Mouse (Mus musculus) heart, adult 2 months (tissue): ENCODE results near the gene Bcl2l14. TPM values are rescaled to one million over a fixed set of nuclear protein-coding genes. Genes with fewer than 3 reads are reported as not detected.

Source experiments
- DNase-seq, 2 experiments: peaks; one replicate each; pipeline ENCODE4 v3.0.0; 2021
- H3K27ac ChIP-seq: fragments of 200-600 bp; 2 replicates; pipeline ENCODE4 v1.8.1; 2022
- H3K27me3 ChIP-seq: fragments of 200-500 bp; 2 replicates; pipeline ENCODE4 v1.6.1; 2012; ENCODE audit warnings: mild to moderate bottlenecking, low read length, inconsistent platforms, mixed read lengths; ENCODE audit not compliant: control insufficient read depth, insufficient read depth
- H3K36me3 ChIP-seq: fragments of 200-500 bp; 2 replicates; pipeline ENCODE4 v1.6.1; 2012; ENCODE audit warnings: low read length, inconsistent platforms; ENCODE audit not compliant: control insufficient read depth, insufficient read depth
- H3K4me1 ChIP-seq: fragments of 200-500 bp; 2 replicates; pipeline ENCODE4 v1.6.1; 2011; ENCODE audit warnings: low read length; ENCODE audit not compliant: control insufficient read depth, insufficient read depth
- H3K4me3 ChIP-seq: fragments of 200-600 bp; 2 replicates; pipeline ENCODE4 v1.8.1; 2022
- H3K79me2 ChIP-seq: fragments of 200-500 bp; replicated peaks from 2 replicates; pipeline ENCODE4 v1.6.1; 2012; ENCODE audit warnings: mild to moderate bottlenecking, inconsistent platforms, low read length, moderate library complexity, mixed read lengths; ENCODE audit not compliant: control insufficient read depth, insufficient read depth
- H3K9ac ChIP-seq: fragments of 200-500 bp; 2 replicates; pipeline ENCODE4 v1.6.1; 2012; ENCODE audit warnings: low read depth, mild to moderate bottlenecking, control low read depth, inconsistent platforms, low read length, mixed read lengths
- CTCF ChIP-seq: fragments of 200-600 bp; IDR thresholded peaks from 2 replicates; pipeline ENCODE4 v1.8.1; 2022; ENCODE audit warnings: antibody characterized with exemption, mild to moderate bottlenecking, moderate library complexity
- EP300 ChIP-seq: fragments of 200-500 bp; IDR thresholded peaks from 2 replicates; pipeline ENCODE4 v1.6.1; 2011; ENCODE audit warnings: low read depth, low read length, control low read depth; ENCODE audit not compliant: insufficient read depth
- POLR2A ChIP-seq: fragments of 200-500 bp; IDR thresholded peaks from 2 replicates; pipeline ENCODE4 v1.6.1; 2011; ENCODE audit warnings: mild to moderate bottlenecking, low read depth, low read length, control low read depth; ENCODE audit not compliant: insufficient read depth
- WGBS: fragments of 180-500 bp; shearing (Covaris S2); methylation state at CpG from one replicate; pipeline ENCODE4 v1.1.7; 2018; 5-methylcytosine and 5-hydroxymethylcytosine counted together
- intact Hi-C: fragments of 180-260 bp; cut with DNase I; formaldehyde crosslinking; loops from one replicate; pipeline ENCODE4 v1.15.1; 2025
- polyA plus RNA-seq: library from polyadenylated mRNA; depleted of rRNA; stranded (reverse); fragments of >200 nt; gene quantifications from 2 replicates; pipeline ENCODE4 v1.2.3, GENCODE M21; 2012
- total RNA-seq, 2 experiments: library from RNA; stranded (reverse); gene quantifications; 2 replicates each; pipeline ENCODE4 v1.2.3; 2021

The Bcl2l14 gene
- total and polyA plus RNA-seq, 3 experiments = 0.10 TPM; not detected in 2

DNA sequence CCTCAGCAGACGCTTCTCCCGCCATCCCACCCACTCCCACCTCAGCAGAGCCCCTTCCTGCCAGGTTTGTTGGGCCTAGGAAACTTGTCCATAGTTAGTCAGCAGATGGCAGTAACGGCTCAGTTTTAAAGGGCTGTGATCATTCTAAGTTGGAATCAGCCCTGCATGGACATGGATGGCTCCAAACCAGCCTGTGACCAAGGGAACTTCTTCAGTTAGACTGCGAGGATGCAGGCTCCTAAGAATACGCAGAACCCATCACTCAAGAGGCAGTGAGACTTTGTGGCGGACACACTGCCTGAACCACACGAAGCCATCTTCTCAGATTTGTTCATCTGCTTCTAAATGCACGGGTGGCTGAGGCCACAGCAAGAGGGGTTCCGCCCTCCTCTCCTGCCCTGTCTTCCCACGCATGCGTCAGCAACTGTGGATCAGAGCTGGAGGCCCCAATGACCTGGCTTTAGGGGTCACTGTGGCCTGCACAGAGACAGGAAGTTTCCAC is 29.1 kb downstream of the Bcl2l14 start:
- Histone ChIP-seq H3K36me3 (no peaks in the 10 kb centered on the region), H3K27me3 (no peaks in the 10 kb centered on the region), H3K4me1 (peaks cover 3% of the 10 kb centered on the region; the same call in 1 of the 2 replicates), H3K9ac (0 out of 2 replicates have a peak overlapping the region, but pooled peaks have one; percentile 4), H3K79me2 (no peaks in the 10 kb centered on the region), H3K4me3 (0 out of 2 replicates have a peak overlapping the region, but pooled peaks have one; percentile 24), H3K27ac (peak overlapping the region; percentile 78)
- 16% methylated on average over 11 of the region's 11 CpGs for WGBS
- intact Hi-C loops = loop anchor here (1.0 to 2.0 kb wide), 2 partner anchors 182 to 190 kb away; no protein-coding TSS in a partner anchor
- DNase-seq = peak; percentile 70 to 76
- TF ChIP-seq POLR2A = no peak
- peak; percentile 85 for TF ChIP-seq CTCF
- TF ChIP-seq EP300 = 0 out of 2 replicates have a peak, but pooled peaks have one; percentile 6

DNA sequence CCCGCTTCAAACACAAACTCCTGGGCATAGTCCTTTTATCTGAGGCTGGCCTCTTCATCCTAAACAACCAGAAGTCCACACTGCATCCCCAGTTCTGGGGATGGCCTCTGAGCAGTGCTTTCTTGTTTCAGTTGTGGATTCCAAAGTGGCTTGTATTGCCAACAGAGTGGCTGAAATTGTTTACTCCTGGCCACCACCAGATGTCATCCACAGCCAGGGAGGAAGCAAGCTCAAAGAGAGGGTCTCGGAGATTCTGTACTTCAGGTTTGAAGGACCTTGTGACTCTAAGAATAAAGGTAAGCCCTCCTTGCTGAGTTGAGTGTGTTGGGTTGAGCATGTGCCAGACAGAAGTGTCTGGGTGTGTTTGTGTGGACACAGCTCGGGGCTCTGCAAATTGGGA is 31.0 kb downstream of the Bcl2l14 start:
- no peaks in the 10 kb centered on the region for H3K36me3 ChIP-seq

DNA sequence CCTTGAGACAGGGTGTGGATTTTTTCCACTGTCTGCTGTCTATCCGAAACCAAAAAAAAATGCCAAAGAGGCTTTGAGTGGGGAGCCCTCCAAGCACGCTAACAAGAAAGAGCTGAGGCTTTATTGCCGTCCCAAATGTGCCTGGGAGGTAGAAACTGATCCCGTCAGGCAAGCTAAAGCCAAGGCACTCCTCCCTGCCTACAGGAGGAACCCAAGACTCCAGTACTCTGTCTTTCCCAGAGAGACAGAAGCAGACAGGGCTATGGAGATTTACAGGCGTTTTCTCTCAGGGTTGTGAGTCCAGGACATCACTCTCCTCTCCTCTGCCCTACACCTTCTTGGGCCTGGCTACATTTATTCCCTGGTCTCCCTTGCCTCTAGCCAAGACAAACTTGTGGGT is 32.3 kb downstream of the Bcl2l14 start:
- TF ChIP-seq POLR2A = no peak
- no peak for TF ChIP-seq EP300
- no peak for TF ChIP-seq CTCF
- Histone ChIP-seq H3K27ac (no peak overlapping the region), H3K4me3 (no peak overlapping the region), H3K27me3 (no peaks in the 10 kb centered on the region), H3K79me2 (no peaks in the 10 kb centered on the region), H3K36me3 (no peaks in the 10 kb centered on the region), H3K9ac (no peak overlapping the region), H3K4me1 (peaks cover 4% of the 10 kb centered on the region)
- WGBS = 88% methylated on average over 5 of the region's 5 CpGs
- DNase-seq = no peak
- intact Hi-C loops = no loop called here

More for the DNA sequence above, 31.0 kb downstream of the Bcl2l14 start:
- Histone ChIP-seq H3K27ac (no peak overlapping the region), H3K9ac (no peak overlapping the region), H3K4me1 (peaks cover 3% of the 10 kb centered on the region; the same call in 1 of the 2 replicates), H3K79me2 (no peaks in the 10 kb centered on the region), H3K27me3 (no peaks in the 10 kb centered on the region), H3K4me3 (no peak overlapping the region)
- no peak for DNase-seq
- no peak for TF ChIP-seq POLR2A
- peak; percentile 50 for TF ChIP-seq CTCF
- TF ChIP-seq EP300 = no peak
- intact Hi-C loops = loop anchor here (2.0 kb wide), 1 partner anchor 368 kb away; no protein-coding TSS in a partner anchor
- WGBS = 80% methylated on average over 3 of the region's 3 CpGs

DNA sequence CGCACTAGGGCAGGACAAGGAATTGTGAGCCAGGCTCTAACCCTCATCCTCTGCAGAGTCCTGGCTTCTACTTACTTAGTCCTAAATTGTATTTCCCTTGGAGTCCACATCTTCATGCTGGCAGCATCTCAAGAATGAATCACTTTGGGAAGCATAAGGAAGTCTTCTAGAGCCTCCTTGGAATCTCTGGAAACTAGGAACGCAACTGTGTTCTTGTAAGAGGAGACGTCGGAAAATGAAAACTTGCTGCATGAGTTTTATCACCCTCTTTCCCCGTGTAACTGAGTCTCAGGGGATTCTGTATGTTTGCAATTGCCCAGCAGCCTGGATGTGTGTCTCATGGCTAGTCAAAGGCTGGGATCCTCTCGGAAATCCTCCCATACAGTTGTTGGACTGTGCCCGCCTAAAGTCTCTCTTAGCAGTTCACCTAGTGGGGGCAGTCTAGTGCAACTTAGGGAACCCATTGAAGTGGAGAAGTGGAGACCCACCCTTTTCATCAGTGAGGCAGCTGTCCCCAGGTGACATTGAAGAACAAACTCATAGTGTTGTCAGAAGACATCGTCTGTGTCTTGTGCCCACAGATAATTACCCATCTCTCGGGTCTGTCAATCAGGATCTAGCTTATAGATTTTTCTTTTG is 34.2 kb downstream of the Bcl2l14 start:
- no peaks in the 10 kb centered on the region for H3K36me3 ChIP-seq
- H3K79me2 ChIP-seq = no peaks in the 10 kb centered on the region
- TF ChIP-seq POLR2A (no peak), EP300 (no peak), CTCF (no peak)
- H3K27ac ChIP-seq = no peak overlapping the region
- no peaks in the 10 kb centered on the region for H3K27me3 ChIP-seq
- H3K9ac ChIP-seq = no peak overlapping the region
- DNase-seq = no peak
- peaks cover 3% of the 10 kb centered on the region for H3K4me1 ChIP-seq
- H3K4me3 ChIP-seq = no peak overlapping the region
- 67% methylated on average over 9 of the region's 9 CpGs for WGBS
- intact Hi-C loops = no loop called here

DNA sequence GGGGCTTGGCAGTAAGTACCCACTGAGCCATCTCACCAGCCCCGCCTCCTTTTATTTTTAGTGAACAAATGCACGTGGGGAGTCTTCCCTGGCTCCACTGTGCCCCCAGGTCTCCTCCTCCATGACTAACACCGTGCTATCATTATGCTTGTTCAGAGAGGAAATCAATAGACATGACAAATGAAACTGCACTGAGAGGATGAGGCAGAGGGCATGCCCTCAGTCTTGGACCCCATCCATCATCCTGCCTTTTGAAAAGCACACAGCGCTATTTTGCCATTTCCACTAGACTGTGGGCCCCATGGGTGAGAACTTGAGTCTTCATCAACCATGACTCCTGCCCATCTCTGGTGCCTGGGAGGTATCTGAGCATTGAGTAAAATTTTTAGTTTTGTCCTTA is 35.5 kb downstream of the Bcl2l14 start:
- no peak for DNase-seq
- Histone ChIP-seq H3K4me3 (no peak overlapping the region), H3K27me3 (no peaks in the 10 kb centered on the region), H3K4me1 (peaks cover 3% of the 10 kb centered on the region), H3K27ac (no peak overlapping the region), H3K36me3 (no peaks in the 10 kb centered on the region), H3K9ac (no peak overlapping the region), H3K79me2 (no peaks in the 10 kb centered on the region)
- TF ChIP-seq POLR2A (no peak), CTCF (no peak), EP300 (no peak)
- 73% methylated on average over 4 of the region's 4 CpGs for WGBS
- intact Hi-C loops = no loop called here

DNA sequence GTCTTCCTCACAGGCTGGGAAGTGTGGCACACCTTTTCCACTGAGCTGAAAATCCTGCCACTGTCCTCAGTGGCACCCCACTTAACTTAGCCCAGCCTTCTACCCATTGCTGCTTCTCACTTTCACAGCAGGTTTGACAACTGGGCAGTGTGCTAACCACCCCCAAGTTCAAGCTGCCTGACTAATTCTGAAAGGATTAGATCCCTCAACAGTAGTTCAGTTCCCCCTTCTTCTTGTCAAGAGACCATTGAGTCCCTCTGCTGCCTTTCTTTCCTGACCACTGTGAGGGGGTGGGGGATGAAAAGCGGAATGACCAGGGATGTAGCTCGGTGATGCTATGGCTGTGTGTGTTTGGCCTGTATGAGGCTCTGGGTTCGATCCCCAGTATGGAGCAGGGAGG is 37.2 kb downstream of the Bcl2l14 start:
- Histone ChIP-seq H3K79me2 (no peaks in the 10 kb centered on the region), H3K36me3 (no peaks in the 10 kb centered on the region), H3K27me3 (no peaks in the 10 kb centered on the region), H3K9ac (no peak overlapping the region), H3K4me1 (peaks cover 3% of the 10 kb centered on the region), H3K27ac (no peak overlapping the region), H3K4me3 (no peak overlapping the region)
- TF ChIP-seq EP300 (no peak), POLR2A (no peak), CTCF (no peak)
- 96% methylated on average over 3 of the region's 3 CpGs for WGBS
- intact Hi-C loops = no loop called here
- DNase-seq = no peak
